Mouse (Mus musculus) urinary bladder, postnatal 36 days (tissue): ENCODE data around the gene Naa50.

ENCODE experiments used
- DNase-seq, 2 experiments: peaks; one replicate each; pipeline ENCODE4 v3.0.0; 2022; ENCODE audit warnings: low spot score in 2 of 2, mixed read lengths in 1 of 2

The Naa50 gene

DNA sequence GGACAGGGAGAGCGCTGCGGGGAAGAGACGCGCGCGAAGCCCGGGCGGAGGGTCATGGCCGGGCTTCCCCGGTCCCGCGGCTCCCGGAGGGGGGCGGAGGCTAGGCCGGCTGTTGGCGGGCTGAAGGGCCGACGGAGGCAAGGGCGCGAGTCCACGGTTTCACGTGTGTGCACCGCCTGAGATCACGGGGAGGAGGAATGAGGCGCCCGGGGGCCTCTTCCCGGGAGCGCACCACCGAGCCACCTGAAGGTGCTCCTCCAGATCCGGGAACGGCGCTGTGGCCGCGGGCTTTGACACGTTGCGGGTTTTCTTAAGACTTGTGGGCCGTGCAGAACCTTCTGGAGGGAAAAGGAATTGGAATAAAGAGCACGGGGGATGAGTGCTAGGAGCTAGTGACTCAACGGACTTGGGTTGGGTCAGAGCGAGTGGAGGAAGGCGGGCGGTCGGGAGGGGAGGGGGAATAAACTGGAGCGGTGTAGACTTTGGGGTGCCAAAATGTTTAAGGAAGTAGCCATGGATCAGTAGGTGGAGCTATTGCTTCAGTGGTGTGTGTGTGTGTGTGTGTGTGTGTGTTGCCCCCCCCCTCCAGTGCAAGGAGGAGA, 657 bp downstream of the Naa50 start:
- peak; percentile 67 to 85 for DNase-seq

DNA sequence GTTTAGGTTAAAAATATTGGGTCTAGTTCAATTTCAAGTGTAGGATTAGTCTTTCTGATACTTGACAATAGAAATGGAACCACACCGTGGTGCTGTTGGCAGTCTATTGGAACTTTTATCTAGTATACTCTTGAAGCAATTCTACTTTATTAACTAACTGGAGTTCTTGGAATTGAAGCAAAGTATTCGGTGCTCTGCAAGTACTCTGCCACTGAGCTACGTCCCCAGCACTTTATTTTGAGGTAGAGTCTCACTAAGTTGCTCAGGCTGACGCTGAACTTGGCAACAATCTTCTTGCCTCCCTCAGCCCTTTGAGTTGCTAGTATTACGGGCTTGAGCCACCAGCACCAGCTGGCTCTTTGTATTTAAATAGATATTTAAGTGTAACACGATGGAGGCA, 1.9 kb downstream of the Naa50 start:
- DNase-seq: no peak

DNA sequence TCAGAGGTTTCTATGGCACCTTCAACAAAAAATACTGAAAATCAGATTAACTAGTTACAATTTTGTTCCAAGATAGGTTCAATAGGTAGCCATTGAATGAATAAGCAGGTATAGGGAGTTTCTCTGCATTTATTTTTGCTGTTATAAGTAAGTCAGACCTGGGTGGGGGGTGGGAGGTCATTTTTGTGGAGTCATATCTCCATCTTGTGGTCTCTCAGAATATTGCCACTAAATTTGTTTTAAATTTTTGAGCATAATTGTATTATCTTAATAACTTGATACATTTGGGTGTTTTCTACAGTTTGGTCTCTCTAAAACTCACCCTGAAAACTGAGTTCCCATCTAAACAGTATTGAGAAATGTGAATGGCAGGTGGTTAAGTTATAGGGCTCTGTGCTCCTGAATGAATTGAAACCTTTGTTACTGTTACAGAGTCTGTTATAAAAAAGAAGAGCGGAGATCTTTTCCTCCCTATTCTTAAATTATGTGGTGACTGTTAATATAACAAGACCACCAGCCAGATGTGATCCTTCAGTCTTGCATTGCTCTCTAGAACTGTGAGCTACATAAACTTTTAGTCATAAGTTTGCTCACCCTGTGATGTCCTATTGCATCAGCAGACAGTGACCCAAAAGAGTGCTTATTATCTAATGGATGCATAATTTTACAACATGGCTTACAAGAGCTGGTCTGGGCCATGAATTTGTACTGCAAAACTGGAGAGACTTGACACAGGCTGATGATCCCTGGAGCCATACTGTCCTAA, 9.6 kb downstream of the Naa50 start:
- no peak for DNase-seq

DNA sequence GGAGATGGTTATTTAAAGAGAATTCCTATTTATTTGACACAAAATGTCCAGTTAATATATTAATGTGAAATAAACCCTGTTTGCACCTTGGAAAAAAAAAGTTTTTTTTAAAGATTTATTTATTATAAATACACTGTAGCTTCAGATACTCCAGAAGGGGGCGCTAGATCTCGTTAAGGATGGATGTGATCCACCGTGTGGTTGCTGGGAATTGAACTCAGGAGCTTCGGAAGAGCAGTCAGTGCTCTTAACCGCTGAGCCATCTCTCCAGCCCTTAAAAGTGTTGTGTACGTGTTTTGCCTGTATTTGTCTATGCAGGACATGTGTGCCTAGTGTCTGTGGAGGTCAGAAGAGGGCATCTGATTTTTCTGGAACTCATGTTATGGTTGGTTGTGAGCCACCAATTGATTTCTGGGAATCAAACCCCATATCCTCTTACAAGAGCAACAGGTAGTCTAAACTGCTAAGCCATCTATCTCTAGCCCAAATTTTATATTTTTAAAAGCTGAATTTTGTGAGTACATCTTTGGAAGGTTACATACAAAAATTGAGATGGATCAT, 14.9 kb downstream of the Naa50 start:
- no peak for DNase-seq

DNA sequence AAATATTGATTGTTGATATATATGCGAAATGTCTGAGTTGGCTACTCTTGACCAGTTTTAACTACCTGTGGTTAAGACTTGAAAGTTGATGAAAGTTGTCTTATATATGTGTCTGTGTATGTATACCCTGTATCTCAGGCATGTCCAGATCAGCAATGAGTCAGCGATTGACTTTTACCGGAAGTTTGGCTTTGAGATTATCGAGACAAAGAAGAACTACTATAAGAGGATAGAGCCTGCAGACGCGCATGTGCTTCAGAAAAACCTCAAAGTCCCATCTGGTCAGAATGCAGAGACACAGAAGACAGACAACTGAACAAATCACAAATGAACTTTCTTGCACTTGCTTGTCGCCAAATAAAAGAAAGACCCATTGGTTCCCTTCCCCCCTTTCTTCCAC, 19.7 kb downstream of the Naa50 start:
- no peak for DNase-seq

DNA sequence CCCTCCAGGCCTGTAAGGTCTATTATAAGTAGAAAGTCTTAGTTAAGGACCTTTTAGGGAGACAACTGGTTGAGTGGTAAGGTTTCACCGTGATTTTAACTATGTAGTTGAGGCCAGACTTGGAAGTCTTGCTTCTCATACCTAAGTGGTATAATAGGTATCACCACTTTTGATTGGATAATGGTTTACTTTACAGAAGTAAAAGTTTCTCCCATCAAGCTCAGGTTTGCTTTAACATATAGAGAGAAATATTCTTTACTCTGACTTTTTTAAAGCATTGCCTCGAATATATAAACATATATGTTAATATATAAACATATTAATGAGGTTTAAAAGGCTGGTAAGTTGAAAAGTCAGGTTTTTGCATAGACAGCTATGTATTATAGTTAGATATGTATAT, 24.2 kb downstream of the Naa50 start:
- no peak for DNase-seq

DNA sequence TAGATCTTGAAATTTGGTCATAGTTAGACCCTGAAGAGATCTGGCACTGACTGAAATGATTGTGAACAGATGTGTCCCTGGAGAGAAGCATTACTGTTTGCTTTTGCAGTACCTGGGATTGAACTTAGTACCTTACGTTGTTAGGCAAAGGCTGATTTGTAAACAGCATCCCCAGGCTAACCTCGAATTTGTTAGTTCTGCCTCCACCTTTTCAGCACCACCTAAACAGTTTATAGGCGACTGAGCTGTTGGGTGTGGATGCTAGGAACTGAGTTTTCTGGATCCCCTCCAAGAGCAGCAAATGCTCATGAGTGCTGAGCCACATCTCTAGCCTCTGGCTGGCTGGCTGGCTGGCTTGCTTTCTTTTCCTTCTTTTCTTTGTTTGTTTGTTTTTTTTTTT, 25.6 kb downstream of the Naa50 start:
- no peak for DNase-seq

DNA sequence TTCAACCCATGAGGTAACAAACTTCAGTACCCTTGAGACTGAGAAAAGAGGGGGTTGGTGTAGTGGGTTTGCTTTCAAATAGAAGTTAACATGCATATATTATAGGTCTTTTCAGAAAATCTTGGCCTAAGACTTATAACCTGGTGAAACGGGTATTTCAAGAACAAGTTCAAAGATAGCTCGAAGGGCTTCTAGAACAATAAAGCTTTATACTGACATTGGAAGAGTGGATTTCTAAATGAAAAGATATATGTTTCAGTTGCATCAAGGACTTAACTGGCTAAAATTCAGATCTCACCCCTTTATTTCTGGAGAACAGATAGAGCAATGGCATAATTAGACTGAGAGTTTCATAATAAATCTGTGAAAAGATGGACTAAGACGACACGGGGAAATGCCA, 29.4 kb downstream of the Naa50 start:
- no peak for DNase-seq

DNA sequence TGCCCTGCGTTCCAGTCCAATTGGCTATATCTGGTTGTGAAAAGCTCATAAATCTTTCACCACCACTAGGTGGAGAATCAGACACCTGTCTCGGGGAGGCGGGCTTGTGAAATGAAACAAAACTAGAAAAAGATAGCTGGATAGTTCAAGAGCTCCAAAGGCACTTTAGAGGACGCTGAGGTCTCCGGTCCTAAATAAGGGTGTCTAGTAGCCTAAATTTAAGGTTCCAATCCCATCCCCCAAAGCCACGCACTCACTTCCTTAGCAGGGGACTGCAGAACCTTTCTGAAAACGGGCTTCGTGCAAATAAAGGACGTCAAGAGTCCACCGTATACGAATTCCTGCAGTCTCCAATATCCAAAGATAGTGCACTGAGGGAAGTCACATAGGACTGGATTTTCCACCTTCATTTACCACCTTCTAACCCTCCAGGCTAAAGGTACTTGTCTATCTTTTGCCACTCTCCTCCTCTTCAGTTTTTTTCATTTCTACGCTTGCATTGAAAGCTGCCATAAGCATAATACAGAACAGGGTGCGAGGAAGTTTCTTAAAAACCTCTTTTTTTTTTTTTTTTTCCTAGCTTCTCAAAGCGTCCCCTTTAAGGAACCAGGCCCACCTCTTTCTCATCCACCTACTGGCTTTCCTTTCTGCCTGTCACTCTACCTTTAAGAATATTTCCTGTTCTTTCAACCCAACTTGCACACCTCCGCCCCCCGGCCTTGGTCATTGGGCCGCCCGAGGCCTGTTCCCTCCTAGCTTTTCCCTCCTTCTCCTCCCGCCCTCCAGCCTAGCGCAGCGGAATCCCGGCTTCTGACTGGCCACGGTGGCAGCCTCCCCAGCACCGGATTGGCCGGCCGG, 32.9 kb downstream of the Naa50 start:
- DNase-seq: peak; percentile 95 to 99

DNA sequence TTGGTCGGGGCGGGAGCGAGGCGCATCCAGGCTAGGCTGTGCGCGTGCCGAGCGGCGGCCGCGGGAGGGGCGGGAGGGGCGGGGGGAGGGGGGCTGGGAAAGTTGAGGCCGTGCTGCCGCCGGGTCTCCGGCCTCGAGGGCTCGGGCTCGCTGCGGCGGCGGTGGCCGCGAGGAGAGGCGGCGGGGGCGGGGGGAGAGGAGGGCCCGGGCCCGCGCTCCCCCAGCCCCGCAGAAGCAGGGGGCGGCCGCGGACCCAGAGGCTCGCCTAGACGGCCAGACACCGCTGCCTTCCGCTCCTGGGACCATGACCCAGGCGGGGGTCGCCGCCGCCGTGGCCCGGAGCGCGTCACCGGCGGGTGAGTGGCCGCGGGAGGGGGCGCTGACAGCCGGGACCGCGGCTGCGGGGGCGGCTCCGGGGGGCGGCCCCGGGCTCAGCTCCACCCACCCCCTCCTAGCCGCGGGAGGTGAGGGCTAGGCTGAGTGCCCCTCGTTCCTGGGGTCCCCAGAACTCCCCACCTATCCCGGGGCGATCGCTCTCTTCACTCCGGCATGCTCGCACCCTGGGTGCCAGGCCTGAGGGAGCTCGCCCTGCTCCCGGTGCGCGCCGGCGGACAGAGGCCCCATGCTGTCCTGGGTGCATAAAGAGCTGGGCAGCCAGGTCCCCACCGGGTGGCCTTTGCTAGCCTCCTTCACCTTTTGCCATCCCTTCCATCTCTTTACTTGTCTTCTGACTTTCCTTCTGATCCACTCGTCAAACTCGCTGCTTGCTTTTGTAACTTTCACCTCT, 33.7 kb downstream of the Naa50 start, which contains the start of gene Usf3:
TSS of gene Usf3 (plus strand) at position 92 of the 787 bp plus-strand sequence.
- DNase-seq: peak; percentile 45 to 49

DNA sequence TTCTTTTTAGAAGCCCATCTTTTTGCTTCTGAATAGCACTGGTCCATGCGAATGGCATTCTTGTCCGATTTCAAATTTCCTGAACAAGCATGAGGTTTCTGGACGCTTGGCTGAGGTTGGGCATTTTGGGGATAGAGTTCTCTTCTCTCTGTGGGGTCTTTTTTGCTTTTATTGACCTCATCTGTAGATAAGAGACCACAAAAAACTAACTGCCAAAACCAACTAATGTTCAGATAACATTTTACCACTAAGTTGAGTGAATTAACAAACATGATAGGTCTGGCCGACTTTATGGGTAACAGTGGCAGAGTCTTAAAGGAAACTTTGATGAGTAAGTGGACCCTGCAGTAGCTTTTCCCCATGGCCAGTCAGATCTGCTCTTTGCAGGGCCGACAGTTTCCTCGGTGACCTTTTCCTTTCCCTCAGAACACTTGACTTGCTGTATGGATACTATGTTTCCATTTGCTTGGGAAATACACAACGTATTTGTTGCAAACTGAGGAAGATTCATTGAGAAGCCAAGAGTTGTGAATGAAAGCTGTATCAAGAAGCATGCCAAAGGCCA, 34.4 kb downstream of the Naa50 start:
- no peak for DNase-seq

DNA sequence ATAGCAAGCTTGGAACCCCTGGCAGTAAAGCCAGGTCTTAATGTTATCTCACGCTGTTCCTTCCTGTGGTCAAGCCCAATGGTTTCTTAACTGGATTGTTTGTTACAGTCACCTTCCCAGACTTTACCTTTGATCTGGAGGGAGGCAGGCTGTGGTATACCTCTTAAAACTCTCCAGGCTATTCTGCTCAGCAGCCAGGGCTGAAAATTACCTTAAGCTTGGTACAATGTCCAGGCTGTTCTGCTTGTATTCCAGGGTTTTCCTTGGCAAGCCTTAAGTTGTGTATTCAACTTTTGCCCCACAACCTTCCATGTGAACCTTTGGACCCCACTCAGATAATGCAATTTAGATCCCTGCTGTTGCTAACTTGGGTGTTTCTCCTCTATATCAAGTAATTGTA, 35.4 kb downstream of the Naa50 start:
- DNase-seq: no peak

DNA sequence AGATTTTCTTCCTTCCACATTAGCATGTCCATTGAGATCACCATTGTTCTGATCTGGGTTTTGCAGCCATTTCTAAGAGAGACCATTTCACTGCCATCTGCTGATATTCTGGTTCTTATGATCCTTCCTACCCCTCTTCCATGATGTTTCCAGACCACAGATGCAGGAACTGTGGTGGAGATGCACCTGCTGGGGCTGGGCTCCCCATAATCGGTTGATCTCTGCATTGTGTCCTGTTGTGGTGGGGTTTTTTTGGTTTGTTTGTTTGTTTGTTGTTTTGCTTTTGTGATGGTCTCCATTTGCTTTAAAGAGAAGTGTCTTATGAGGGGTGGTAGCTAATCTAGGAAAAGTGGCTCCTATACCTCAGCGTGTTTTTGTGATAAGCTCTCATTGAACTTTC, 36.9 kb downstream of the Naa50 start:
- DNase-seq: no peak

DNA sequence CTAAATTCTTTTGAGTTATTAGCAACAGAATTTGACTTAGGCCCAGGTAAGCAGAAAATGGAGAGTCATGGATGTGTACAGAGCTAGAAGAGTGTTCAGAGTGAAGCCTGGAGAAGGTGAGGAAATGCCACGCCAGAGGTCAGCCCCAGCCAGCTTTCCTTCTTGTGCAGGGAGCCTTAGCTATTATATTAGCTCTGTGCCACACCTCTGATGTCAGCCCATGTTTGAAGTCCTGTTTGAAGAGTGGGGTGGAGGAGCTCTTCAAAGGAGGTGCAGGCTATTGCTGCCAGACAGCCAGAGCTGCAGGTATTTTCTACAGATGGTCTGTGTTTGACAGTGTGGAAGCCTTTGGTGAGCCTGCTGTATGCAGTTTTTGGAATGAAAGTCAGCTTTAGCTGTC, 38.9 kb downstream of the Naa50 start:
- no peak for DNase-seq

DNA sequence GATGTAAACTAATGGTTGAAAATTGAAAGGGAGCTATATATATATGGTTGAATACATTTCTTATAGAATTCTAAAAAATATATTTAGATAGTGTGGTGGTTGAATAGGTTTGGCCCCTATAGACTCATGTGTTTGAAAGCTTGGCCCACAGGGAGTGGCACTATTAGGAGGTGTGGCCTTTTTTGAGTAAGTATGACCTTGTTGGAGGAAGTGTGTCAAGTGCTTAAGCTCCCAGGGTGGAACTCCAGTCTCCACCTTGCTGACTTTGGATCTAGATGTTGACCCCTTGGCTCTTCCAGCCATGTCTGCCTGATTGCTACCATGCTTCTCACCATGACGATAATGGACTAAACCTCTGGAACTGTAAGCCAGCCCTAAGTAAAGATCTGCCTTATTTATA, 43.0 kb downstream of the Naa50 start:
- DNase-seq: no peak

DNA sequence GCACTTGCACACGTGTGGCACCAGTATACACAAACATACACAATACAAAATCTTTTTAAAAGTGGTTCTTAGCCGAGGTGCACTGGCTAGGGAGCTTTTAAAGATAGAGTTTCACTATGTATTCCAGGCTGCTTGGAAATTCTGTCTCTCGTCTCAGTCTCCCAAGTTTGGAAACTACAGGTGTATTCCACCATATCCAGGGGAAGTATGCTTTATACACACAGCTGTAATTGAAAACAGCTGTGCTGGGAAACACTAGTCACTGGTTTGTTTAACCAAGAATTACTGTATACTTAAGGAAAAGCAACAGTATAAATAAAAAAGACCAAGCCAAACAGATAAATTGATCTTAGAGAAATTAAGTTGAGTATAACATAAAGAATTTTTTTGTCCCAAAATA, 45.1 kb downstream of the Naa50 start:
- no peak for DNase-seq

DNA sequence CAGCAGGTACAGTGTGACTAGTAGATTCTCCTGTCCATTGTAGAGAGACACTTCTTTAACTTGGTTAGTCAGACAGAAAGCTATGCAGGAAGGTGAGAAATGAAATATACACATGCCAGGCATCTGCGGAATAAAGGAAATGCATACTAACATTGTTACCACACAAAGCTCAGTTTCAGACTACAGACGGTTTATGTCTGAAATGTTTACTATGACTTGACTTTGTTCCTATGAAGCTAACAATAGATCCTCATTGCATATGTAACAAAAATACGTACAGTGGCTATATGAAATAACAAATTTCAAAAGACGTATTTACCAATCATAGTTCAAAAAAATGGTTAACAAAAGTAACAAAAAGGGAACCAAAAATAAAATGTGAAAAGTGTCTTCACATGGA, 47.5 kb downstream of the Naa50 start:
- DNase-seq: no peak

DNA sequence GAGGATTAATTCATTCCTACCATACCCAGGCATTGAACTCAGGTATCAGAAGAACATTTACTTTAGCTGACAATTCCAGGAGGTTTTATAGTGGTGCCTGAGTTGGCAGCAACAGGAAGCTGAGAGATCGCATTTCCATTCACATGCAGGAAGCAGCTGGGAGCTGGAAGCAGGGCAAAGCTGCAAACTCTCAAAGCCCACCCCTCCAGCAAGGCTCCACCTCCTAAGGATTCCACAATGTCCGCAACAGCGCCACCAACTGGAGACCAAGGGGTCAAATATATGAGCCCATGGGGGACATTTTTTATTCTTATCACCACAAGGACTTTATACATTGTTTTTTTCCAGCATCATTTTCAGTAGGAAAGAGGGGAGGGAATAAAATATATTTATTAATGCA, 49.1 kb downstream of the Naa50 start:
- no peak for DNase-seq

DNA sequence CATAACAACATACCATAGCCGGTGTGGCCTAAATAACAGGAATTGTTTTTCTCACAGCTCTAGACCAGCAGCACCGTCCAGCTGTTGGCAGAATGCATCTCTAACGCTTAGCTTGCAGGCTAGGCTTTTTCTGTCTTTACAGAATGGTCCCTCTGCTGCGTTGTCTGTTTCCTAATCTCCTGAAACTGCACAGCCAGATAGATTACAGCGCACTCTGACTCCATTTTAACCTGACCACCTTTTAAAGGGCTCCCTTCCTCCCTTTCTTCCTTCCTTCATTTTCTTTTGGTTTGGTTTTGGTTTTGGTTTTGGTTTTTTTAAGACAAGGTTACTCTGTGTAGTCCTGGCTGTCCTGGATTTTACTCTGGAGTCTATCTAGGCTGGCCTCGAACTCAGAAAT, 50.4 kb downstream of the Naa50 start:
- DNase-seq: no peak

DNA sequence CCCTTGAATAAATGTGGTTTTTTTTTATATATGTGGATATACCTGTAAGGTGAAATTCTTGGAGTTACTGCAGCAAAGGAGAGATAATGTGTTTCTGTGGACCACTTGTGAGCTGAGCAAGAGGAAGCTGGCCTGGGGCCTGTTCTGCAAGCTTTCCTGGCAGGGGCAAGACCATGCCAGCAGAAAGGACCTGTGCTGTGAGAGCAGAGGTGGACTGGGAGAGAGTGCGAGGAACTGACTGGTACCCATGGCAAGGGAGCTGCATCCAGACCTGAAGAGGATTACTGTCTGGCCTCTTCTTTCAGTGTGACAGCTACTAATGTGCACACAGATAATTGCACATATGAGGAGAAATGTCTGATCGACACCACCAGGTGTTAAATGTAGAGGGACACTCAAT, 51.3 kb downstream of the Naa50 start:
- DNase-seq: no peak

DNA sequence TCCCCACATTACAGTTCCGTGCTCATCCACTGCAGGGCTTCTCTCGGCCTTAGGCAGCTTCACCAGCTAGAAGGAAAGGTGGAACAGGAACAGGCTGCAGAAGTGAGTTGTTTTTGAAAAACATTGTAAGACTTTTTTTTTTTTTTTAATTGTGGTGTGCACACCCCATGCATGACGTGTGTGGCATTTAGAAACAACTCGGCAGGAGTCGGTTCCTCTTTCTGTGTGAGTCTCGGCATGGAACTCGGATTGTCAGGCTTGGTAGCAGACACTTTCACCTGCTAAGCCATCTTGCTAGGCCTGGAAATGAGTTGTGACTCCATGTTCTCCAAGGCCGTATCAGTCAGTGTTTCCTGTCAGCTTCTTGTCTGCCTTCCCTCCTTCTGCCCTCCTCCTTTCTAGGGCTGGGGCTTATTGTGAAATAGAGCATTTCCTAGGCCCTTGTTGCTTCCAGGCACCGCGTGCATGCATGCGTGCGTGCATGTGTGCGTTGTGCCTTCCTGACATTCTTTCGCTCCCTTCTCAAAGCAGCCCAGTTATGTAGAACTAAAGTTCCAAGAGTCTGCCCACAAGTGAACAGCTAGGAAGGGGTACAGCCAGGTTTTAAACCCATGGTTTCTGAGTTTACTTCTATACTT, 59.6 kb downstream of the Naa50 start:
- DNase-seq: no peak
